Mouse (Mus musculus): ENCODE measurements at regions not wholly inside any gene's neighbourhood (a gene's known extent, or its start where the extent isn't known, plus 50 kb on each side); places are given as distances from the start of the nearest gene placed in this dataset.

DNA sequence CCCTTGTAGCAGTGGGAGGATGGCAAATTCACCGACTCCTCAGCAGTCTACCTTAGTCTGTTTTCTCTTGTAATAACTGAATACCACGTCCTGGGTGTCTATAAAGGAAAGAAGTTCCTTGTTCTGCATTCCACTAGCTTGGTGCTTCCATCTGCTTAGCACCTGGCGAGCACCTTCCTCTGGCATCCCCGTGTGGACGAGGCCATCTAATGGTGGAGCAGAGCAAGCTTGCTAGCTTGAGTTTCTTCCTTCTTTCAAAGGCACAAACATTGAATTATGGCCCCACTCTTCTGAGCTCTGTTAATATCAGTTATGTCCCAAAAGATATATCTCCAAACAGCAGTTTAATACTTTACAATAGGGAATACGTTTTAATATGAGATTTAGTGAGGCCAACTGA is 62.6 kb upstream of the Mrps9 start:
- TF ChIP-seq PAX5 (IDR thresholded peaks at IDR 0.05; ENCODE audit: low read length): no peak
- no peak for TF ChIP-seq NRF1 (IDR thresholded peaks at IDR 0.05; ENCODE audit: low read depth, low read length)
- TF ChIP-seq CTCF (conservative IDR thresholded peaks at IDR 0.05 in 1 of 2, IDR thresholded peaks at IDR 0.05 in 1 of 2; ENCODE audit: low read depth in 2 of 2, low read length in 2 of 2): no peak; a peak in 1 of 4 replicates
- no peak for TF ChIP-seq CHD1 (IDR thresholded peaks at IDR 0.05; ENCODE audit: low read depth, low read length)
- no peak for TF ChIP-seq E2F4 (IDR thresholded peaks at IDR 0.05; ENCODE audit: insufficient replicate concordance, low read depth, low read length)

Data from CH12.LX (cell line).